Mouse (Mus musculus) embryonic stem cell, embryonic (primary cell): ENCODE data around the gene Slc39a3.

ENCODE experiments used
- CTCF ChIA-PET, 4 experiments: fragments of 300-600 bp in 2 of 4; fragments of 350-600 bp in 2 of 4; sonication (Branson Sonifier 250); formaldehyde crosslinking; loops; one replicate each; lab custom pipeline; 2022; ENCODE audit warnings: inconsistent platforms in 2 of 4; lab: Charles Lee
- POLR2A ChIA-PET, 4 experiments: fragments of 300-600 bp in 2 of 4; fragments of 350-600 bp in 2 of 4; sonication (Branson Sonifier 250); formaldehyde crosslinking; loops; one replicate each; lab custom pipeline; 2022; ENCODE audit warnings: antibody characterized with exemption in 4 of 4, inconsistent platforms in 1 of 4; lab: Charles Lee

The Slc39a3 gene

DNA sequence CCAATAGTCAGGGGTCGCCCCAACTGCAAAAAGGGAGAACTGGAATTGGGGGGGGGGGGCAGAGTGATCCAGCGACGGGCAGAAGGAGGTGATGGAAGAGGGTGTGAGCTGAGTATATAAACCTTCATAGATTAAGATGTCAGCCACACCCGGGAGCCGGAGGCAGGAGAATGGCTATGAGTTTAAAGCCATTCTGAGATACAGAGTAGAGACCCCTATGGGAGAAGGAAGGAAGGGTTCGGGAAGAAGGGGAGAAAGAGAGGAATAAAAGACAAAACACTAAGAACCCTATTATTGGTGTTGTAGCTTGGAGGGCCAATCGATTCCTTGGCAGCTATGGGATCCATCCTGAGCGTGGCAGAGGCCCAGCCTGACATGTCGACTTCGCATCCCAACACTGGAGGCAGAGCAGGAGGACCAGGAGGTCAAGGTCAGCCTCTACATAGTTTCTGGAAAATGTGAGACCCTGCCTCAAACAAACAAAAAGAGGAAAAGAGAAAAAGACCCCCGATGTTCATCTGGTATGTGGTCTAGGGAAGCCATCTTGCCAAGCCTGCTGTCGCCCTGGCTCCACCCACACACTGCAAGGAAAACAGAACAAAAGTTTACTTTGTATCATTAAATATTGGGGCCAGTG is 11.5 kb downstream of the Slc39a3 start, which contains the start of gene Diras1:
TSS of gene Diras1 (minus strand) at position 24 of the 637 bp plus-strand sequence.
- ChIA-PET POLR2A (interaction anchor here in 3 of 4 experiments (0.6 to 2.5 kb wide), 14 partner anchors 7 to 167 kb away, joined by 3 to 12 read pairs (median 4); partner anchors contain the start of genes Gng7 (in 2 of the 3), Gadd45b (in 1 of the 3), Map2k2 (in 1 of the 3) and Slc39a3 (in 1 of the 3)), CTCF (interaction anchor here (0.6 to 2.0 kb wide), 22 partner anchors 7 to 531 kb away, joined by 3 to 7 read pairs (median 4); partner anchors contain the start of genes Gng7 (in 2 of the 4), Map2k2 (in 1 of the 4), Slc39a3 (in 1 of the 4) and Timm13 (in 1 of the 4))

DNA sequence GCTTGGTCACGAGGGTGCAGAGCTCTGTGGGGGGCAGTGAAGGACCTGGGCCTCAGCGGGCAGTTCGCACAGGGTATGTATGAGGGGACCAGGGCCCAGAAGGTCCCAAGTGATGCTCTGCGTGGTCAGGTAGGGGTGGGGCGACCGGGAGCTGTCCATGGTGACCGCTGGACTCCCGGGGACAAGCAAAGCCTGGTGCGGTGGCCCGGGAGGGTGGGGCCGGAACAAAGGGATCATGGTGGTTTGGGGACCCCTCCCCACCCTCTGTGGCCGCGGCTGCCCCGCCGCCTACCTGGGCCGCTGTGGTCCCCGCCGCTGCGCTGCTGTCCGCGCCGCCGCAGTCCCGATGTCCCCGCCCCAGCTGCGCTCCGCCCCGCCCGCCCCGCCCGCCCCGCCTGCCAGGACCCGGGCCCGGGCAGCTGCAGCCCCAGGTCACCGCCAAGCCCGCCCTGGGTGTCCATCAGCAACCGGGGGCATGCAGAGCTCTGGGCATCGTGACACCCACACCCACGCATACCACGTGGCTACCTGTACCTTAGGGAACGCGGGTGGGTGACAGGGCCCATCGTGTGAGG is 12.1 kb downstream of the Slc39a3 start:
- ChIA-PET CTCF (interaction anchor here (0.6 to 1.6 kb wide), 20 partner anchors 8 to 532 kb away, joined by 3 to 7 read pairs (median 4); partner anchors contain the start of genes Gng7 (in 2 of the 4), Map2k2 (in 1 of the 4), Slc39a3 (in 1 of the 4) and Timm13 (in 1 of the 4)), POLR2A (interaction anchor here in 3 of 4 experiments (0.5 to 2.5 kb wide), 12 partner anchors 10 to 168 kb away, joined by 3 to 12 read pairs (median 4); partner anchors contain the start of genes Gng7 (in 2 of the 3), Slc39a3 (in 2 of the 3), Gadd45b (in 1 of the 3) and Map2k2 (in 1 of the 3))

- ChIA-PET CTCF (interaction anchor here in 3 of 4 experiments (0.6 to 1.6 kb wide), 10 partner anchors 8 to 276 kb away, joined by 3 to 7 read pairs (median 4); partner anchors contain the start of genes Gng7 (in 1 of the 3), Map2k2 (in 1 of the 3) and Slc39a3 (in 1 of the 3)), POLR2A (interaction anchor here in 3 of 4 experiments (0.5 to 2.5 kb wide), 9 partner anchors 10 to 95 kb away, joined by 3 to 12 read pairs (median 4); partner anchors contain the start of genes Gng7 (in 2 of the 3), Slc39a3 (in 2 of the 3), Gadd45b (in 1 of the 3) and Map2k2 (in 1 of the 3))
Observed at GRCm38 (mm10) chr10:81024346-81024937, 12.8 kb downstream of the Slc39a3 start.

- ChIA-PET CTCF (interaction anchor here (0.6 to 1.9 kb wide), 29 partner anchors 9 to 708 kb away, joined by 3 to 11 read pairs (median 4); partner anchors contain the start of genes Slc39a3 (in 2 of the 4), Creb3l3 (in 1 of the 4), Pip5k1c (in 1 of the 4) and Tjp3 (in 1 of the 4)), POLR2A (interaction anchor here in 3 of 4 experiments (0.6 to 2.0 kb wide), 18 partner anchors 14 to 346 kb away, joined by 3 to 14 read pairs (median 4); partner anchors contain the start of genes Eef2 (in 2 of the 3), Gadd45b (in 2 of the 3), Slc39a3 (in 2 of the 3) and Map2k2 (in 1 of the 3))
Observed at GRCm38 (mm10) chr10:81022744-81023143, 14.5 kb downstream of the Slc39a3 start.

DNA sequence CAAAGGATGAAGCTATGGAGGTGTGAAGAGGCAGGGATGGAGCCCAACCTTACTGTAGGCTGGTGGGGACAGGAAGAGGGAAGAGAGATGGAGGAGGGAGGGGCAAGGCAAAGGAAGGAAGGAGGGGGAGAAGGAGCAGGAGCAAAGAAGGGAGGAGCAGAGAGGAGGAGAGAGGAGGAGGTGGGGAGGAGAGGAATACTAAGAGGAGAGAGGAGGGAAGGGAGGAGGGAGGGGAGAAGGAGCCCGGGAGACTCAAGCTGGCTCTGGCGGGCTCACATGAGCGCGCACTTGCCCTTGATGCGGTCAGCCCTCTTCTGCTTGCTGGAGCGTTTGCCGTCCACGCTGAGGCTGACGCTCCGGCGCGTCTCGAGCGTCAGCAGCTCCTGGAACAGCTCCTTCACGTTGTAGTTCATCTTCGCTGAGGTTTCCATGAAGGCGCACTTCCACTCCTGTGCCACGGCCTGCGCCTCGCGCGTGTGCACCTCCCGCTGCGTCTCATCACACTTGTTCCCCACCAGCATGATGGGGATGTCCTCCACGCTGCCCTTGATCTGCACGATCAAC is 15.6 kb downstream of the Slc39a3 start:
- ChIA-PET CTCF (interaction anchor here (0.6 to 1.9 kb wide), 31 partner anchors 9 to 497 kb away, joined by 3 to 18 read pairs (median 4); partner anchors contain the start of genes Slc39a3 (in 2 of the 4), Creb3l3 (in 1 of the 4), Pip5k1c (in 1 of the 4) and Tjp3 (in 1 of the 4)), POLR2A (interaction anchor here in 3 of 4 experiments (0.5 to 2.0 kb wide), 22 partner anchors 9 to 345 kb away, joined by 3 to 14 read pairs (median 4); partner anchors contain the start of genes Gadd45b (in 2 of the 3), Sgta (in 2 of the 3), Slc39a3 (in 2 of the 3) and Eef2 (in 1 of the 3))

- CTCF ChIA-PET, result interaction anchor here in 1 of 4 experiments (0.6 kb wide), 1 partner anchor 759 kb away, joined by 4 read pairs; the partner anchor contains the start of gene Dazap1
- POLR2A ChIA-PET, result interaction anchor here in 2 of 4 experiments (0.6 to 3.1 kb wide), 6 partner anchors 17 to 361 kb away, joined by 4 to 38 read pairs (median 6); partner anchors contain the start of genes Slc39a3 (in 2 of the 2) and Gadd45b (in 1 of the 2)
Observed at GRCm38 (mm10) chr10:81020207-81020606, 17.0 kb downstream of the Slc39a3 start.

DNA sequence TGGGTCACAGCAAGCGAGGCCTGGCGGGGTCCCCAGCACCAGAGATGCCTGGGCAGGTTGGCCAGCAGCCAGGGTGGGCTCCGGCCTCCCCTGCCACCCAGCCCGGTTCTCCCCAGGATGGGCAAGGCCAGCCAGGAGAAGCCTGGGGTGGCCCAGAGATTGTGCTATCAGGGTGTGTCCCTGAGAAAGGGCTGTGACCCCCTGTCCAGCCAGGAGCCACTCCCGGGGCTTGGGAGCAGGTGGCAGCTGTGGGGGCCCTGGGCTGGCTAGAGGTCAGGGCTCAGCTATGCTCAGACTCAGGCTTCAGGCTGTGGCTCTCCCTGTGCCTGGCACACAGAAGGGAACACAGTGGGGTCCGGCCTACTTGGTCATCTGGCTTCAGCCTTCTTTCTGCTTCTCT is 17.5 kb downstream of the Slc39a3 start:
- POLR2A ChIA-PET, result interaction anchor here in 3 of 4 experiments (0.6 to 3.1 kb wide), 12 partner anchors 12 to 156 kb away, joined by 3 to 38 read pairs (median 6); partner anchors contain the start of genes Slc39a3 (in 3 of the 3), Gadd45b (in 2 of the 3) and Eef2 (in 1 of the 3)
- CTCF ChIA-PET, result interaction anchor here in 2 of 4 experiments (0.6 to 3.8 kb wide), 4 partner anchors 20 to 62 kb away, joined by 4 to 30 read pairs (median 12); no protein-coding TSS in a partner anchor

DNA sequence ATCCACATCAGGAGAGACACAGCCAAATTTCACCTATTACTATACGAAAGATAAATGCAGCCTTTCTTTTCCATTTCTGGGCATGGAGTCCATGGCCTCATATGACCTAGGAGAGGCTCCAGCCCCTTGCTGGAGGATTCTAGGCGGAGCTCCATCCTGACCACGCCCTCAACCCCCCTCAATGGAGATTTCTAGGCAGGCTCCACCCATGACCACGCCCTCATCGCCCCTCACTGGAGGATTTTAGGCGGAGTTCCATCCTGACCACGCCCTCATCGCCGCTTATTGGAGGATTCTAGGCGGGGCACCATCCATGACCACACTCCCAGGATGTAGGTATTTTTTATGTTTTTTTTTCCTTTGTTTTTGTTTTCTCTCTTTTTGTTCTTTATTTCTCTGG is 18.9 kb downstream of the Slc39a3 start:
- ChIA-PET POLR2A (interaction anchor here (0.5 to 3.1 kb wide), 78 partner anchors 8 to 520 kb away, joined by 3 to 38 read pairs (median 4); partner anchors contain the start of genes Gadd45b (in 3 of the 4), Map2k2 (in 2 of the 4), Pias4 (in 2 of the 4) and Slc39a3 (in 2 of the 4)), CTCF (interaction anchor here (0.5 to 3.8 kb wide), 60 partner anchors 9 to 642 kb away, joined by 3 to 30 read pairs (median 4); partner anchors contain the start of genes Cactin (in 2 of the 4), Gadd45b (in 1 of the 4), Gm48552 (in 1 of the 4) and Map2k2 (in 1 of the 4))

- ChIA-PET CTCF (interaction anchor here (0.6 to 3.8 kb wide), 33 partner anchors 8 to 812 kb away, joined by 3 to 30 read pairs (median 4); partner anchors contain the start of genes Diras1 (in 2 of the 4), Slc39a3 (in 2 of the 4), Eef2 (in 1 of the 4) and Gadd45b (in 1 of the 4)), POLR2A (interaction anchor here in 3 of 4 experiments (0.6 to 2.5 kb wide), 14 partner anchors 20 to 848 kb away, joined by 3 to 9 read pairs (median 4); partner anchors contain the start of genes Eef2 (in 3 of the 3), Gadd45b (in 1 of the 3), Map2k2 (in 1 of the 3) and Slc39a3 (in 1 of the 3))
Observed at GRCm38 (mm10) chr10:81016645-81017044, 20.6 kb downstream of the Slc39a3 start.

GRCm38 (mm10) chr10:81015666-81016065 is 21.6 kb downstream of the Slc39a3 start:
- POLR2A ChIA-PET, result interaction anchor here in 3 of 4 experiments (0.9 to 2.7 kb wide), 18 partner anchors 11 to 339 kb away, joined by 3 to 26 read pairs (median 5); partner anchors contain the start of genes Gadd45b (in 3 of the 3), Slc39a3 (in 2 of the 3), Eef2 (in 1 of the 3) and Map2k2 (in 1 of the 3)

GRCm38 (mm10) chr10:81014393-81015384 is 22.5 kb downstream of the Slc39a3 start, which contains the start of gene Gng7:
TSS of gene Gng7 (minus strand) at chr10:81014945.
- ChIA-PET POLR2A (interaction anchor here (0.5 to 2.7 kb wide), 71 partner anchors 8 to 493 kb away, joined by 3 to 26 read pairs (median 4); partner anchors contain the start of genes Gadd45b (in 3 of the 4), Map2k2 (in 3 of the 4), Slc39a3 (in 3 of the 4) and Diras1 (in 2 of the 4)), CTCF (interaction anchor here in 3 of 4 experiments (0.5 to 2.2 kb wide), 40 partner anchors 8 to 537 kb away, joined by 3 to 20 read pairs (median 3); partner anchors contain the start of genes Diras1 (in 2 of the 3), Eef2 (in 1 of the 3), Gadd45b (in 1 of the 3) and Map2k2 (in 1 of the 3))

More at GRCm38 (mm10) chr10:81015666-81016065, 21.6 kb downstream of the Slc39a3 start:
- CTCF ChIA-PET, result interaction anchor here in 2 of 4 experiments (1.0 to 3.8 kb wide), 12 partner anchors 9 to 536 kb away, joined by 3 to 30 read pairs (median 8); partner anchors contain the start of genes Diras1 (in 1 of the 2) and Eef2 (in 1 of the 2)

GRCm38 (mm10) chr10:81010851-81011250 is 26.4 kb downstream of the Slc39a3 start:
- ChIA-PET POLR2A (interaction anchor here in 3 of 4 experiments (0.5 to 1.5 kb wide), 6 partner anchors 8 to 281 kb away, joined by 3 to 5 read pairs (median 4); partner anchors contain the start of gene Gadd45b (in 1 of the 3)), CTCF (interaction anchor here in 3 of 4 experiments (0.7 to 1.1 kb wide), 4 partner anchors 10 to 131 kb away, joined by 3 read pairs; no protein-coding TSS in a partner anchor)

GRCm38 (mm10) chr10:81007240-81007639 is 30.0 kb downstream of the Slc39a3 start:
- ChIA-PET CTCF (interaction anchor here in 3 of 4 experiments (0.6 to 2.1 kb wide), 10 partner anchors 8 to 75 kb away, joined by 3 to 6 read pairs (median 4); partner anchors contain the start of gene Gng7 (in 2 of the 3)), POLR2A (interaction anchor here in 2 of 4 experiments (0.6 to 3.1 kb wide), 12 partner anchors 8 to 488 kb away, joined by 3 to 10 read pairs (median 3); partner anchors contain the start of genes Eef2 (in 1 of the 2), Gadd45b (in 1 of the 2) and Gng7 (in 1 of the 2))
